Mouse (Mus musculus): ENCODE data around the gene Fam155a. TPM values are rescaled to one million over a fixed set of nuclear protein-coding genes. Genes with fewer than 3 reads are reported as not detected.
A peak's percentile ranks its signal among the peaks of the same experiment; 100 is the strongest.
"Not testable (repeated sequence)": the region's sequence is repeated elsewhere in the genome, so short reads cannot be mapped to it uniquely, and the experiment has no call there.

The Fam155a gene
- polyA plus RNA-seq, 1 experiment from 2014 or later: 0.89 TPM

DNA sequence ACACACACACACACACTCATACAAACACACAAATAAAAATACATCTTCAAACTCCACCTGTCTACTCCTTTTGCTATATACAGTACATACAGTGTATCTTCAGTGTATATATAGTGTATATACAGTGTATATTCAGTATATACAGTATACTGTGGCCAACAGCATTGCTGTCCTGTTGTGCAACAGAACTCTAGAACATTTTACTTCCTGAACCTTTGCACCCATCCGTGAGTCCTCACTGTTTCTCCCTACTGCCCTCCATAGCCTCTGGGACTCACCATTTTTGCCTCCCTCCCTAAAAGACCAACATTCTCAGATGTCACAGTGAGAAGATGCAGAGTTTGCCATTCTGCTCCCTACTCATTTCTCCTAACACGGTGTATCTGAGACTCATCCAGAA, 347.8 kb downstream of the Fam155a start:
- 78% methylated on average over 2 of the region's 2 CpGs for WGBS
- no peak overlapping the region for H3K4me3 ChIP-seq
- ATAC-seq (ENCODE audit: low FRiP score, low read depth): no peak
- H3K4me2 ChIP-seq (replicated peaks): no peak overlapping the region
- H3K4me1 ChIP-seq: no peaks in the 10 kb centered on the region
- H3K36me3 ChIP-seq: no peaks in the 10 kb centered on the region
- no peaks in the 10 kb centered on the region for H3K27me3 ChIP-seq
- no peaks in the 10 kb centered on the region for H3K9me3 ChIP-seq
- no peak overlapping the region for H3K9ac ChIP-seq
- no peak overlapping the region for H3K27ac ChIP-seq

DNA sequence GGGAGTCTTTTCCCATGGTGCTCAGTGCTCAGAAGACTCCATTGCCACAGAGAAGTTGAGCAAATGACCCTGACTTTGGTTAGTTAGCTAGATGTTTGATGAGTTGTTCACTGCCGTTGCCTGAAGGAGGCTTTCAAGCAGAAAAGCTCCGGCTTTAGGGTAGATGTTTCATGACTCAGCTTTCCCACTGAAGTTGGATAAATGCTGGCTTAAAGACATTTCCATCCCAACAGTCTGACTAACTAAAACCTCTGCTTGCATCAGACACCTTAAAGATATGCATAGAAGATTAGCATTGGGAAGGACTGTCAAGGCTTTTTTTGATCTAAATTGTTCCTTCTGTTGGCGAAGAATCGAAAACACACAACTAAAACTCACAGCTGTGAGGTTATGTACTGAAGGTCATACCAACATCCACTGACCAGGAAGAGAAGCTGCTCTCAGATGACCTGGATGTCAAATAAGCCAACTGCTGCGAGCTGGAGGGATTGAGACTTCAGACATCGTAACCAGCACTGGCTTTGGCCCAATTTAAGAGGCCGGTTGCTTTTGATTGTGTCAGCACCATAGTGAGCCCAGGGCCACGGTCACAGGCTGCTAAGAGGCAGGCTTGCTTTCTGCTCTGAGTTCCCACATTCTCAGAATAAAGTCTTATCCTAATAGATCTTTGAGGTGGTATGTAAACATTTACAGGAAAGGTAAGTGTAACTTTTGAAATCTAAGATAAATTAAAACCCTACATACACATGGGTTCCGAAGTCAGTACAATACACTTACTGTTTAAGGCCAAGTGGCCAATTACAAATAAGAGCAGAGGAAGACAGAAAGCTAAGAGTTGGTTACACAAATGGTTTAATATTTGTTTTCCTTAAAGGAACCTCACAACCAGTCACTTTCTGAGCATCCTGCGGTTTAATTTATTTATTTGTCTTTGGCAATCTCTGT, 351.8 kb downstream of the Fam155a start:
- H3K27ac ChIP-seq: no peak overlapping the region
- WGBS: 60% methylated on average over 10 of the region's 10 CpGs
- no peak overlapping the region for H3K9ac ChIP-seq
- H3K4me3 ChIP-seq: no peak overlapping the region
- no peaks in the 10 kb centered on the region for H3K36me3 ChIP-seq
- H3K9me3 ChIP-seq: no peaks in the 10 kb centered on the region
- H3K4me1 ChIP-seq: no peaks in the 10 kb centered on the region
- no peak for ATAC-seq (ENCODE audit: low FRiP score, low read depth)
- H3K4me2 ChIP-seq (replicated peaks): no peak overlapping the region
- no peaks in the 10 kb centered on the region for H3K27me3 ChIP-seq

DNA sequence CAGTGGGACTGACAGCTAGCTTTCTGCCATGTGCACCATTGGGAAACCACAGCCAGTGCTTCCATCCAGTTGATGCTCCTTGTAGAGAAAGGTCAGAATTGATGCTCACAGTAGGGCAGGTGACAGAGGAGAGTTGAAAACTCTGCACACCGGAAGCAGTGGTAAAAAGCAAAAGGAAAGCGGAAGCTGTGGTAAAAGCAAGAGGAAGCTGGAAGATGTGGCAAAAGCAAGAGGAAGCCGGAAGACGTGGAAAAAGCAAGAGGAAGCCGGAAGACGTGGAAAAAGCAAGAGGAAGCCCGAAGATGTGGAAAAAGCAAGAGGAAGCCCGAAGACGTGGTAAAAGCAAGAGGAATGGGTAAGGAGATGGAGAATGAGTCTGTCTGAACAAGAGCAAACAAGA, 354.8 kb downstream of the Fam155a start:
- Histone ChIP-seq H3K27me3 (no peaks in the 10 kb centered on the region), H3K4me2 (replicated peaks) (no peak overlapping the region), H3K4me3 (no peak overlapping the region), H3K4me1 (no peaks in the 10 kb centered on the region), H3K27ac (no peak overlapping the region), H3K9me3 (no peaks in the 10 kb centered on the region), H3K36me3 (no peaks in the 10 kb centered on the region), H3K9ac (no peak overlapping the region)
- WGBS: 83% methylated on average over 9 of the region's 9 CpGs
- no peak for ATAC-seq (ENCODE audit: low FRiP score, low read depth)

DNA sequence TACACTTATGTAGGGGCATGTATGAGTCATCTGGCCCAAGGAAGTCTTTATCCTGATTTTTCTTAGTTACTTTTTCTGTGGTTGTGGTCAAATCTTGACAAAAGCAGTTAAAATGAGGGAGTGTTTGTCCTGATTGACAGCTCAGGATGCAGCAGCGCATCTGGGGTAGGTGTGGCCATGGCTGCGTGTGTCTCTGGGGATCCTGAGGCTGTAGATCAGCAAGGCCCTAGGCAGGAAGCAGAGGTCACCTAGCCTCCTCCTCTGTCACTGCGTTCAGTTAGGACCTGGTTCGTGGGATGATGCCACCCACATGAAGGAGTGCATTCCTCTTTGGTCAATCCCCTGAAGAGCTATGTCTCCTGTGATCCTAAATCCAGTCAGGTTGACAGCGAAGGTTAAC, 362.5 kb downstream of the Fam155a start:
- ATAC-seq (ENCODE audit: low FRiP score, low read depth): no peak
- 53% methylated on average over 5 of the region's 5 CpGs for WGBS

DNA sequence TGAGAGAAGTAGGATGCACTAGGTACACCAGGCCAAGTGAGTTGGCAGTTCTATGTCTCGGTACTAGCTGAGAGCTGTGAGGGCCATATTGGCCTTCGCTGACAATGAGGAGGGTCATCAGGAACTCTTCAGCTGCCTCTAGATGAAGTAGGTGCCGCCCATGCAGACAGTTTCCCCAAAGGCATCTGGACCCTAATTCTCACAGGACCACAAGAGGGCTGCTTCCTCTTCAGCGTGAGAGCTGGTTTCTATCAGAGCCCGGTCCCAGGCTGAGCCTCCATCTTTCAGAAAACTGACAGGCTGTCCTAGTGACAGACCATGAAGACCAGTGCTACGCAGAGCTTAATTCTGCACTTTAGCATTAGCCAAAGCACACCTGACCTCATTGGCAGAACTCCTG, 364.8 kb downstream of the Fam155a start:
- Histone ChIP-seq H3K4me2 (replicated peaks) (no peak overlapping the region), H3K9me3 (no peaks in the 10 kb centered on the region), H3K4me1 (no peaks in the 10 kb centered on the region), H3K9ac (no peak overlapping the region), H3K27me3 (no peaks in the 10 kb centered on the region), H3K4me3 (no peak overlapping the region), H3K27ac (no peak overlapping the region), H3K36me3 (no peaks in the 10 kb centered on the region)
- 79% methylated on average over 6 of the region's 6 CpGs for WGBS
- no peak for ATAC-seq (ENCODE audit: low FRiP score, low read depth)

More for the DNA sequence above, 362.5 kb downstream of the Fam155a start:
- no peak overlapping the region for H3K9ac ChIP-seq
- no peaks in the 10 kb centered on the region for H3K9me3 ChIP-seq
- H3K4me1 ChIP-seq: no peaks in the 10 kb centered on the region
- H3K4me2 ChIP-seq (replicated peaks): no peak overlapping the region
- H3K4me3 ChIP-seq: no peak overlapping the region
- H3K27ac ChIP-seq: no peak overlapping the region
- H3K36me3 ChIP-seq: no peaks in the 10 kb centered on the region
- H3K27me3 ChIP-seq: no peaks in the 10 kb centered on the region

DNA sequence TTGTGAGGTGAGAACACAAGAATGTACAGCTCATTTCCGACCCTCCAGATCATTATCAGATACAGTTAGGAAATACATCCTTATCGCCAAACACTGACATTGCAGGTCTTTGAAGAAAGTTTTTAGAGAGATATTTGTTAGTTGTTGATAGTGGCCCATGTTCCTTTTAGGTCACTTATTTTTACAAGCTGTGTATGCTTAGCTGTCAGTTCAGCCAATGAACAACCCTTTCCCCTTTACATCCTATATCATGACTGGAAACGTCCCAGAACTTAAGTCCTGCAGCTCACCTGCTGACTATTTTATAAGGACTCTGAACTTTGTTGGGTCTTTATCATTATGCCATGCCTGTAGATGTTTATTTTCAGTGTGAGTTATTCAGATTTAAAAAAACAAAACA, 366.3 kb downstream of the Fam155a start:
- Histone ChIP-seq H3K27ac (no peak overlapping the region), H3K9ac (no peak overlapping the region), H3K4me3 (no peak overlapping the region), H3K4me1 (no peaks in the 10 kb centered on the region), H3K27me3 (no peaks in the 10 kb centered on the region), H3K9me3 (no peaks in the 10 kb centered on the region), H3K4me2 (replicated peaks) (no peak overlapping the region), H3K36me3 (no peaks in the 10 kb centered on the region)
- no peak for ATAC-seq (ENCODE audit: low FRiP score, low read depth)
- WGBS: 67% methylated on average over 3 of the region's 3 CpGs

DNA sequence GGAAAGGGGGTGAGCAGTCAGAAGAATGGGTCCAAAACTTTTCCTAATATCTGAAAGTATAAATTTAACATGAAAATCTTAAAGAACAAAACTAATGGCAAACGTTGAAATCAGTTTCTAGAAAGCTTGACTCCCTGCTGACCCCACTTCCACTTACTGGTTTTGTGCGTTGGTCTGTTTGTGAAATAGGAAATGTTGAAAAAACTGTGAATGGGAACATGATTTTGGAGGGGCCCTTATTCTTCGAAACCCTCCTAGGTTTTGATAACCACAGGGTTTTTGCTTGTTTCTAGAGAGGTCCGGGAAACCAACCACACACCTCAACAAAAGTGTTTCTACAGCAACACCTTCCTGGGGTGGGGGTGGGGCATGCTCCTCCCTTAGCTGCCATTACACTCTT, 368.6 kb downstream of the Fam155a start:
- Histone ChIP-seq H3K27ac (no peak overlapping the region), H3K4me1 (no peaks in the 10 kb centered on the region), H3K36me3 (no peaks in the 10 kb centered on the region), H3K9ac (no peak overlapping the region), H3K4me2 (replicated peaks) (no peak overlapping the region), H3K9me3 (no peaks in the 10 kb centered on the region), H3K4me3 (no peak overlapping the region), H3K27me3 (no peaks in the 10 kb centered on the region)
- no peak for ATAC-seq (ENCODE audit: low FRiP score, low read depth)
- WGBS: 49% methylated on average over 4 of the region's 4 CpGs

DNA sequence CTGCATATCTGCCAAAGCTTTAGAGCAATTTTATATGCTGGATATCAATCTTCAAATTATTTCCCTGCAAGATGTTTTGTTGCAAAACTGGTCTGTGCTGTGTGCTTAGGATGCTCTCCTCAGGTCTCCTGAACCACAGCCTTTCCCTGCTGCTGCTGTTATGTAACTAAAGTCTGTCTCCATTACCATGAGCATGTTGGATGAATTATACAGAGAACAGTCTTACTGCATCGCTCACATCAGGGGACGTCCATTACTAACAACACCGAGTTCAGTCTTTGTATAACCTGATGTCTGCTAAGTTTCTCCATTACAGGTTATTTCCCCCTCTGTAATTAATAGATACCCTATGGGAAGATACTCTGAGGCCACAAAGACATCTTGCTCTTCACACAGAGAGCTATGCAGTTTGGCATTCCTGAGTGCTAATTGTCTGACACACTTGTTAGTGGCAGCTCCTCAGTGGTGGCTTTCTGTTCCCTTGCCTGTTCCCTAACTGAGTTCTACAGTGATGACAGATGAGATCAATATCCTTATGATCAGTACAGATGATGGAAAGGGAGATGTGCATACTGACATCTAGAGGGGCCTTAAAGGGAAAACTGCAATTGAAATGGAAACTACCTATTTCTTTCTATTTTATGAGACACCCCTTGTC, 372.2 kb downstream of the Fam155a start:
- H3K4me1 ChIP-seq: no peaks in the 10 kb centered on the region
- H3K4me3 ChIP-seq: no peak overlapping the region
- H3K9ac ChIP-seq: no peak overlapping the region
- WGBS: 36% methylated on average over 3 of the region's 3 CpGs
- ATAC-seq (ENCODE audit: low FRiP score, low read depth): no peak
- no peaks in the 10 kb centered on the region for H3K27me3 ChIP-seq
- H3K27ac ChIP-seq: no peak overlapping the region
- no peaks in the 10 kb centered on the region for H3K36me3 ChIP-seq
- H3K4me2 ChIP-seq (replicated peaks): no peak overlapping the region
- no peaks in the 10 kb centered on the region for H3K9me3 ChIP-seq

DNA sequence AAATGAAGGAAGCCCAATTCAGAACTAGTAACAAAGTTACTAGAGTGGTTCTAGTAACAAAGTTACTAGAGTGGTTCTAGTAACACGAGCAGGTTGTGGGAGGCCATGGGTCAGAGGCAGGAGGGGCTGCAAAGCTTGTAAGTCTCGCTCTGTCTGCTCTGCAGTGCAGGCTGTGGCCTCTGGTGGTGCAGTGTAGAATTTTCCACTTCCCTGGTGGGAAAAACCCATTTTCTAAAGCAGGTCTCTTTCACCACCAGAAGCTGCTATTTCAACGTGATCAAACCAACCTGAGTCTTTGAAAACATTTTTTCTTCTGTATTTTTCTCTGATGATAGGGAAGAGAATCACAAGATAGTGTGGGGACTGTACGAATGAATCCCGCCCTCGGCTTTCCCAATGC, 372.9 kb downstream of the Fam155a start:
- no peak overlapping the region for H3K4me3 ChIP-seq
- H3K27ac ChIP-seq: no peak overlapping the region
- no peak overlapping the region for H3K9ac ChIP-seq
- no peaks in the 10 kb centered on the region for H3K4me1 ChIP-seq
- no peaks in the 10 kb centered on the region for H3K36me3 ChIP-seq
- H3K27me3 ChIP-seq: no peaks in the 10 kb centered on the region
- WGBS: 55% methylated on average over 6 of the region's 6 CpGs
- H3K4me2 ChIP-seq (replicated peaks): no peak overlapping the region
- H3K9me3 ChIP-seq: no peaks in the 10 kb centered on the region
- no peak for ATAC-seq (ENCODE audit: low FRiP score, low read depth)

DNA sequence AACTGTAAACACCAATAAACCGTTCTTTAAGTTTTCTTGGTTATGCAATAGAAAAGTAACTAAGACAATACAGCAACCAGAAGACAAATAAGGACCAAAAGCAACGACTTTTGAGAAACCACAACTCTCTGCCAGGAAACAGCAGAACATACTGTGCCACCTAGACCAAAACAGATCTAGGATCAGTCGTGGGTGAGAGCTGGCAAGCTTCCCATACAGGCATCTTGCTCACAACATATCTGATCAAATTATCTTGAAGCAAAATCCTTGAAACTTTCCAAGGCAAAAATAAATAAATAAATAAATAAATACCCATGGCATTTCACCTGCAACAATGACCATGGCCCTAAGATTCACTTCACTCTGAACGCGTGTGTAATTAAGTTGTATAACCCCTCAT, 376.3 kb downstream of the Fam155a start:
- Histone ChIP-seq H3K27ac (no peak overlapping the region), H3K36me3 (no peaks in the 10 kb centered on the region), H3K4me1 (no peaks in the 10 kb centered on the region), H3K9me3 (no peaks in the 10 kb centered on the region), H3K4me2 (replicated peaks) (no peak overlapping the region), H3K9ac (no peak overlapping the region), H3K4me3 (no peak overlapping the region), H3K27me3 (no peaks in the 10 kb centered on the region)
- ATAC-seq (ENCODE audit: low FRiP score, low read depth): no peak
- WGBS: 89% methylated on average over 5 of the region's 5 CpGs

DNA sequence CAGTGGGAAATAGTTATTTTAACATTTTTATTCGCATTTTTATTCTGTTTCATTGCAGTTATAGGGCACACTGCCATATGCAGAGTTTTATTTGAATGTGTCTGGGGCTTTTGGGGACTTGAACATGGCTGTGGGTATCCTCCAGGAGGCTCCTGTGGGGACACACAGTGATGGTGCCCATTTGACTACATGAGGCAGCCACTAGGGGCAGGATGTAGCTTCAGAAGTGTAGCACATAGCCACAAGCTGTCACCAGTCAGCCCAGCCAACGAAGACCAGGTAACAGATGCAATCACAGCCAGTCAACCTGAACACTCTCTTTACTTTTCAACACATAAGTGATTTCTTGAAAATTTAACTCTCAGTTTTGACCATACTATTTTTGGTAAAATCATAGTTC, 377.7 kb downstream of the Fam155a start:
- H3K4me3 ChIP-seq: no peak overlapping the region
- H3K36me3 ChIP-seq: no peaks in the 10 kb centered on the region
- H3K4me2 ChIP-seq (replicated peaks): no peak overlapping the region
- H3K27ac ChIP-seq: no peak overlapping the region
- no peak for ATAC-seq (ENCODE audit: low FRiP score, low read depth)
- H3K9me3 ChIP-seq: no peaks in the 10 kb centered on the region
- no peaks in the 10 kb centered on the region for H3K27me3 ChIP-seq
- WGBS: 49% methylated on average over 2 of the region's 2 CpGs
- H3K9ac ChIP-seq: no peak overlapping the region
- no peaks in the 10 kb centered on the region for H3K4me1 ChIP-seq

DNA sequence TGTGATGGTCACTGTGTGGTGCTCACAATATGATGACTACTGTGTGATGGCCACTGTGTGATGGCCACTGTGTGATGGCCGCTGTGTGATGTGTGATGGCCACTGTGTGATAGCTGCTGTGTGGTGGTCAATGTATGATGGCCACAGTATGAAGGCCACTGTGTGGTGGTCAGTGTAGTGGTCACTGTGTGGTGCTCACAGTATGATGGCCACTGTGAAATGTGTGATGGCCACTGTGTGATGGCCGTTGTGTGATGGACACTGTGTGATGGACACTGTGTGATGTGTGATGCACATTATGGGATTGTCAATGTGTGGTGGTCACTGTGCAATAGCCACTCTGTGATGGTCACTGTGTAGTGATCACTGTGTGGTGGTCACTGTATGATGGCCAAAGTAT, 380.7 kb downstream of the Fam155a start:
- 88% methylated on average over 2 of the region's 2 CpGs for WGBS
- ATAC-seq (ENCODE audit: low FRiP score, low read depth): 0 out of 2 replicates have a peak, but pooled peaks have one; percentile 24

More for the DNA sequence above, 380.7 kb downstream of the Fam155a start:
- H3K4me3 ChIP-seq; H3K9ac ChIP-seq; H3K27ac ChIP-seq; H3K27me3 ChIP-seq; H3K4me2 ChIP-seq (replicated peaks); H3K9me3 ChIP-seq; H3K4me1 ChIP-seq; H3K36me3 ChIP-seq: not testable (repeated sequence)

All from limb, embryonic 13.5 days (tissue).